Mouse (Mus musculus) small intestine, adult 2 months (tissue): Measurements from ENCODE around the gene Fxn.

Experiments
- CTCF ChIP-seq: fragments of 200-500 bp; IDR thresholded peaks from 2 replicates; pipeline ENCODE4 v1.5.1; 2012; ENCODE audit warnings: low read depth, mild to moderate bottlenecking, control low read depth, inconsistent platforms, low read length, moderate library complexity, mixed read lengths; ENCODE audit not compliant: insufficient replicate concordance, insufficient read length; ENCODE audit errors: extremely low read depth
- POLR2A ChIP-seq: fragments of 200-500 bp; IDR thresholded peaks from 2 replicates; pipeline ENCODE4 v1.6.1; 2012; ENCODE audit warnings: low read depth, mild to moderate bottlenecking, control low read depth, inconsistent platforms, low read length, moderate library complexity

GRCm38 (mm10) chr19:24293537-24293936 is 13.1 kb upstream of the Fxn start:
- TF ChIP-seq CTCF (no peak), POLR2A (no peak)
